In the genomic region with DNA sequence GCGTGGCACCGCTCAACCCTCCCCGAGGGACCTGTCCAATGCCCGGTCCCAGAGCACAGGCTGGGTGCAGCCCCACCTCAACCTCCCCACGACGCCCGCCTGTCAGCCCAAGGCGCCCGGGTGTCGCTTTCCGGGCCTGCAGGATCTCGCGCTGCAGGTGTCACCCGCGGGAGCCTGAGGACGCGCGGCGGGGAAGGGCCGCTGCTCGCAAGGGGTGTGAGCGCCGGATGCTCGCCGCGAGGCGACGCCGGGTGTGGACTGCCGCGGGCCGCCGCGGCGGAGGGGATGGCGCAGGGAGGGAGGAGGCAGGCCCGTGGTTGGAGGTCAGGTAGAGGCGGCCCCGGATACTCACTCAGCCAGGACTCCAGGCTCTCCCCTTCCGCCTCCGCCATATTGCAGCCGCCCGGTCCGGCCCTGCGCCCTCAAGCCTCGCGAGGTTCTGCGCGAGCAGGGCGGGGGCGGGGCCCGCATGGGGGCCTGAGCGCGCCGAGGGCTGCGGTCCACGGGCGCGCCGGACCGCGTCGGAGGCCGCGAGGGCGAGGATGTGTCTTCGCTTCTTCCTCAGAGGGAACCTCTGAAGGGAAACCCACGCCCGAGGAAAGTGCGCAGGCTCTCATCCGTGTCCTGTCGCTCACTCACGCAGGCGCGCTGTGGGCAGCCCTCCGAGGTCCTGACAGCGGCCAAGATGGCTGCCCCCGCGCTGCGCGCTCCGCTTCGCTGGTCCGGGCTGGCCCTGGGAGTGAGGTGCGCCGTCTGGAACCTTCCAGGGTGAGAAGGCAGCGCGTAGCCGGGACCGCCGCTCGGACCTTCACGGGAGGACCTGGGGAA, we compare ENCODE assay signal across 7 mouse cellular contexts. TPM values are rescaled to one million over a fixed set of nuclear protein-coding genes. Genes with fewer than 3 reads are reported as not detected.
DNase-seq lines count a peak whose midpoint lies in the region; ATAC-seq and TF ChIP-seq lines count a peak whose summit lies in the region.

Gene Mrps7 (plus strand): TSS at position 450 of the 828 bp plus-strand sequence.
Gene Gga3 (minus strand): TSS at position 576 of the 828 bp plus-strand sequence.

- H3K36me3 ChIP-seq in embryonic facial prominence, embryonic 12.5 days: peaks cover 38% of the 10 kb centered on the region
- H3K36me3 ChIP-seq in kidney, adult 2 months (ENCODE audit: control insufficient read depth, insufficient read depth, low read length): 0 out of 2 replicates have a peak, but pooled peaks cover 1% of the 10 kb centered on the region
- peaks cover 58% of the 10 kb centered on the region for H3K36me3 ChIP-seq in limb, embryonic 12.5 days
- peaks cover 19% of the 10 kb centered on the region; the same call in 1 of the 2 replicates for H3K36me3 ChIP-seq in midbrain, embryonic 15.5 days (replicated peaks)
- peaks cover 23% of the 10 kb centered on the region for H3K36me3 ChIP-seq in spleen, adult 2 months (ENCODE audit: control insufficient read depth, insufficient read depth, low read length)

- peak within 1 kb of the TSS; percentile 96 for H3K4me3 ChIP-seq in embryonic facial prominence, embryonic 12.5 days
- peak within 1 kb of the TSS; percentile 93 for H3K4me3 ChIP-seq in kidney, adult 2 months (ENCODE audit: insufficient read depth, low read depth, low read length)
- H3K4me3 ChIP-seq in limb, embryonic 12.5 days (replicated peaks): peak within 1 kb of the TSS; percentile 97
- H3K4me3 ChIP-seq in midbrain, embryonic 15.5 days: peak within 1 kb of the TSS; percentile 81
- H3K4me3 ChIP-seq in spleen, adult 2 months (ENCODE audit: extremely low read depth, insufficient read depth, insufficient read length): peak within 1 kb of the TSS; percentile 80

- peak; percentile 94 for DNase-seq in adrenal gland, postnatal 25 days
- DNase-seq in heart, adult 18-20 months: peak; percentile 94 to 95
- DNase-seq in kidney, adult 2 months: peak; percentile 96
- DNase-seq in spleen, adult 2 months (ENCODE audit: low read depth in 1 of 2, low spot score in 2 of 2): peak; percentile 88 to 92

- peaks cover 23% of the 10 kb centered on the region for H3K4me1 ChIP-seq in embryonic facial prominence, embryonic 12.5 days
- peaks cover 6% of the 10 kb centered on the region; the same call in 1 of the 2 replicates for H3K4me1 ChIP-seq in kidney, adult 2 months (ENCODE audit: control insufficient read depth, insufficient read depth, low read length)
- H3K4me1 ChIP-seq in limb, embryonic 12.5 days (replicated peaks): peaks cover 23% of the 10 kb centered on the region
- peaks cover 29% of the 10 kb centered on the region for H3K4me1 ChIP-seq in midbrain, embryonic 15.5 days
- peaks cover 23% of the 10 kb centered on the region for H3K4me1 ChIP-seq in spleen, adult 2 months (ENCODE audit: control insufficient read depth, insufficient read depth, insufficient read length)

- H3K4me2 ChIP-seq in embryonic facial prominence, embryonic 12.5 days (replicated peaks): peak within 1 kb of the TSS; percentile 87
- H3K4me2 ChIP-seq in limb, embryonic 12.5 days: peak within 1 kb of the TSS; percentile 95
- peak within 1 kb of the TSS; percentile 81 for H3K4me2 ChIP-seq in midbrain, embryonic 15.5 days

- peak within 1 kb of the TSS; percentile 93 for H3K9ac ChIP-seq in embryonic facial prominence, embryonic 12.5 days
- peak within 1 kb of the TSS; percentile 93 for H3K9ac ChIP-seq in limb, embryonic 12.5 days (replicated peaks)
- peak within 1 kb of the TSS; percentile 89 for H3K9ac ChIP-seq in midbrain, embryonic 15.5 days

- no peaks in the 10 kb centered on the region for H3K9me3 ChIP-seq in embryonic facial prominence, embryonic 12.5 days
- no peaks in the 10 kb centered on the region for H3K9me3 ChIP-seq in limb, embryonic 12.5 days
- H3K9me3 ChIP-seq in midbrain, embryonic 15.5 days: no peaks in the 10 kb centered on the region

- H3K27me3 ChIP-seq in embryonic facial prominence, embryonic 12.5 days: no peaks in the 10 kb centered on the region
- no peaks in the 10 kb centered on the region for H3K27me3 ChIP-seq in kidney, adult 2 months (replicated peaks; ENCODE audit: control insufficient read depth, insufficient read depth, low read length)
- no peaks in the 10 kb centered on the region for H3K27me3 ChIP-seq in limb, embryonic 12.5 days
- H3K27me3 ChIP-seq in midbrain, embryonic 15.5 days (replicated peaks): no peaks in the 10 kb centered on the region
- no peaks in the 10 kb centered on the region for H3K27me3 ChIP-seq in spleen, adult 2 months (ENCODE audit: control insufficient read depth, insufficient read depth, low read length)

- no peak for TF ChIP-seq CTCF in kidney, adult 2 months (conservative IDR thresholded peaks at IDR 0.05; ENCODE audit: insufficient read depth, insufficient read length, low read depth, low read length)
- TF ChIP-seq CTCF in spleen, adult 2 months (IDR thresholded peaks at IDR 0.05; ENCODE audit: extremely low read depth, insufficient read depth, insufficient read length, insufficient replicate concordance): no peak

- WGBS in embryonic facial prominence, embryonic 12.5 days: under 1% methylated on average over 85 of the region's 93 CpGs
- WGBS in kidney, adult 2 months: under 1% methylated on average over 92 of the region's 93 CpGs
- under 1% methylated on average over 92 of the region's 93 CpGs for WGBS in limb, embryonic 12.5 days
- under 1% methylated on average over 87 of the region's 93 CpGs for WGBS in midbrain, embryonic 15.5 days
- WGBS in spleen, adult 2 months: under 1% methylated on average over 84 of the region's 93 CpGs

- peak within 1 kb of the TSS; percentile 92 for H3K27ac ChIP-seq in embryonic facial prominence, embryonic 12.5 days
- peak within 1 kb of the TSS; percentile 99 for H3K27ac ChIP-seq in kidney, adult 2 months (ENCODE audit: insufficient read depth, low read depth, low read length)
- peak within 1 kb of the TSS; percentile 89 for H3K27ac ChIP-seq in limb, embryonic 12.5 days
- H3K27ac ChIP-seq in midbrain, embryonic 15.5 days: peak within 1 kb of the TSS; percentile 94
- peak within 1 kb of the TSS; percentile 100 for H3K27ac ChIP-seq in spleen, adult 2 months (ENCODE audit: insufficient read depth, low read length)

- ATAC-seq in embryonic facial prominence, embryonic 12.5 days (ENCODE audit: insufficient number of reproducible peaks, insufficient read depth, low FRiP score, low TSS enrichment): peak; percentile 96
- peak; percentile 94 for ATAC-seq in limb, embryonic 12.5 days (ENCODE audit: insufficient number of reproducible peaks, insufficient read depth, low FRiP score, low TSS enrichment, low read depth)
- peak; percentile 96 for ATAC-seq in midbrain, embryonic 15.5 days (replicated peaks)

- TF ChIP-seq POLR2A in kidney, adult 2 months (IDR thresholded peaks at IDR 0.05; ENCODE audit: low read depth, low read length): peak; percentile 68
- TF ChIP-seq POLR2A in spleen, adult 2 months (IDR thresholded peaks at IDR 0.05; ENCODE audit: low read depth, low read length): peak; percentile 54

RNA-seq across cellular contexts. Expression of gene Mrps7, which starts in this region (rescaled TPM):
- total RNA-seq in adrenal gland, postnatal 25 days (2021): 89.3 and 99.8 TPM in 2 replicates
- polyA plus RNA-seq in embryonic facial prominence, embryonic 12.5 days (2016; fragmentation: Nextera tagmentation; extraction: Ambion mirVana): 95.9 and 108 TPM in 2 replicates
- total RNA-seq in heart, adult 18-20 months (2021): 10 to 100 TPM; 81.0 to 83.5 TPM
- polyA plus RNA-seq in kidney, adult 2 months (2012; rRNA removed): 51.7 and 53.1 TPM in 2 replicates
- polyA plus RNA-seq in limb, embryonic 12.5 days (2016; fragmentation: Nextera tagmentation; extraction: Ambion mirVana): 96.0 and 106 TPM in 2 replicates
- 70.0 and 74.3 TPM in 2 replicates for polyA plus RNA-seq in midbrain, embryonic 15.5 days (2015; fragmentation: Nextera tagmentation; extraction: Ambion mirVana)
- 10.6 and 13.6 TPM in 2 replicates for polyA plus RNA-seq in spleen, adult 2 months (2012; rRNA removed)

RNA-seq across cellular contexts. Expression of gene Gga3, which starts in this region (rescaled TPM):
- 25.4 and 31.1 TPM in 2 replicates for total RNA-seq in adrenal gland, postnatal 25 days (2021)
- polyA plus RNA-seq in embryonic facial prominence, embryonic 12.5 days (2016; fragmentation: Nextera tagmentation; extraction: Ambion mirVana): 22.5 and 29.1 TPM in 2 replicates
- total RNA-seq in heart, adult 18-20 months (2021): 10 to 100 TPM; 16.1 to 19.0 TPM
- 16.9 and 17.7 TPM in 2 replicates for polyA plus RNA-seq in kidney, adult 2 months (2012; rRNA removed)
- 20.3 and 21.7 TPM in 2 replicates for polyA plus RNA-seq in limb, embryonic 12.5 days (2016; fragmentation: Nextera tagmentation; extraction: Ambion mirVana)
- 37.5 and 38.1 TPM in 2 replicates for polyA plus RNA-seq in midbrain, embryonic 15.5 days (2015; fragmentation: Nextera tagmentation; extraction: Ambion mirVana)
- polyA plus RNA-seq in spleen, adult 2 months (2012; rRNA removed): 39.4 and 40.9 TPM in 2 replicates

Comparison
In these comparisons a context has a peak if more than half of its experiments do, and no peak if none do; other contexts are left out.
1. Peak in every context shown above with its lines: DNase-seq, ATAC-seq, H3K4me3 ChIP-seq and H3K27ac ChIP-seq.